Mouse (Mus musculus) cortical plate, adult 2 months (tissue): ENCODE measurements around the gene Rplp2. TPM values are rescaled to one million over a fixed set of nuclear protein-coding genes. Genes with fewer than 3 reads are reported as not detected.

Experiments used
- H3K27ac ChIP-seq: fragments of 200-500 bp; 2 replicates; pipeline ENCODE4 v1.5.1; 2012; ENCODE audit warnings: low read length, control low read depth, inconsistent platforms; ENCODE audit not compliant: insufficient read depth
- H3K4me1 ChIP-seq: fragments of 200-500 bp; 2 replicates; pipeline ENCODE4 v1.6.1; 2011; ENCODE audit warnings: low read length; ENCODE audit not compliant: control insufficient read depth, insufficient read depth
- H3K4me3 ChIP-seq: fragments of 200-500 bp; 2 replicates; pipeline ENCODE4 v1.5.1; 2011; ENCODE audit warnings: mild to moderate bottlenecking, low read length, control low read depth; ENCODE audit not compliant: insufficient read depth
- CTCF ChIP-seq: fragments of 200-500 bp; IDR thresholded peaks from 2 replicates; pipeline ENCODE4 v1.5.1; 2011; ENCODE audit warnings: mild to moderate bottlenecking, control low read depth, low read length; ENCODE audit not compliant: insufficient read depth; ENCODE audit errors: extremely low read depth
- POLR2A ChIP-seq: fragments of 200-500 bp; IDR thresholded peaks from 2 replicates; pipeline ENCODE4 v1.6.1; 2011; ENCODE audit warnings: mild to moderate bottlenecking, low read length, control low read depth; ENCODE audit not compliant: insufficient read depth; ENCODE audit errors: extremely low read depth
- polyA plus RNA-seq: library from polyadenylated mRNA; depleted of rRNA; stranded (reverse); fragments of >200 nt; gene quantifications from 2 replicates; pipeline ENCODE4 v1.2.3, GENCODE M21; 2012

Rplp2 gene
- polyA plus RNA-seq, 1 experiment = 611 TPM

GRCm38 (mm10) chr7:141435856-141436522 lies 11.2 kb upstream of the Rplp2 start:
- no peak for TF ChIP-seq POLR2A
- TF ChIP-seq CTCF = no peak
- H3K27ac ChIP-seq = peak overlapping the region; percentile 50; the same call in 1 of the 2 replicates
- H3K4me1 ChIP-seq = peaks cover 6% of the 10 kb centered on the region
- H3K4me3 ChIP-seq = peak overlapping the region; percentile 48; the same call in 1 of the 2 replicates

- H3K4me3 ChIP-seq = peak overlapping the region; percentile 75; the same call in 1 of the 2 replicates
- TF ChIP-seq POLR2A = no peak
- TF ChIP-seq CTCF = no peak
- H3K27ac ChIP-seq = no peak overlapping the region
- H3K4me1 ChIP-seq = peaks cover 6% of the 10 kb centered on the region
Observed at GRCm38 (mm10) chr7:141436523-141436892, 10.7 kb upstream of the Rplp2 start.

GRCm38 (mm10) chr7:141437178-141438120 lies 9.7 kb upstream of the Rplp2 start, which contains the start of gene Slc25a22:
Gene Slc25a22, minus strand, starts transcription at chr7:141437892.
- TF ChIP-seq POLR2A (peak; percentile 72), CTCF (peak; percentile 53)
- Histone ChIP-seq H3K27ac (peak within 1 kb of the TSS; percentile 79), H3K4me1 (peaks cover 6% of the 10 kb centered on the region), H3K4me3 (peak within 1 kb of the TSS; percentile 75)

- H3K27ac ChIP-seq = no peak overlapping the region
- H3K4me3 ChIP-seq = no peak overlapping the region
- TF ChIP-seq CTCF = no peak
- TF ChIP-seq POLR2A = no peak
- peaks cover 6% of the 10 kb centered on the region for H3K4me1 ChIP-seq
Observed at GRCm38 (mm10) chr7:141438201-141438968, 8.8 kb upstream of the Rplp2 start.

- Histone ChIP-seq H3K4me1 (peaks cover 6% of the 10 kb centered on the region), H3K27ac (no peak overlapping the region), H3K4me3 (no peak overlapping the region)
- no peak for TF ChIP-seq POLR2A
- no peak for TF ChIP-seq CTCF
Observed at GRCm38 (mm10) chr7:141439140-141439679, 8.0 kb upstream of the Rplp2 start.

- Histone ChIP-seq H3K27ac (no peak overlapping the region), H3K4me1 (peaks cover 6% of the 10 kb centered on the region), H3K4me3 (no peak overlapping the region)
- TF ChIP-seq POLR2A (no peak), CTCF (no peak)
Observed at GRCm38 (mm10) chr7:141439811-141440210, 7.4 kb upstream of the Rplp2 start.

GRCm38 (mm10) chr7:141440613-141441012 lies 6.6 kb upstream of the Rplp2 start:
- H3K27ac ChIP-seq = no peak overlapping the region
- H3K4me1 ChIP-seq = peaks cover 3% of the 10 kb centered on the region
- no peak overlapping the region for H3K4me3 ChIP-seq
- peak; percentile 59 for TF ChIP-seq CTCF
- TF ChIP-seq POLR2A = no peak

- Histone ChIP-seq H3K27ac (no peak overlapping the region), H3K4me3 (no peak overlapping the region), H3K4me1 (no peaks in the 10 kb centered on the region; the same call in 1 of the 2 replicates)
- TF ChIP-seq CTCF = no peak
- TF ChIP-seq POLR2A = no peak
Observed at GRCm38 (mm10) chr7:141441460-141441859, 5.7 kb upstream of the Rplp2 start.

GRCm38 (mm10) chr7:141442199-141442598 lies 5.0 kb upstream of the Rplp2 start:
- no peak overlapping the region for H3K27ac ChIP-seq
- H3K4me3 ChIP-seq = no peak overlapping the region
- TF ChIP-seq CTCF = no peak
- TF ChIP-seq POLR2A = no peak
- H3K4me1 ChIP-seq = no peaks in the 10 kb centered on the region
